Mouse (Mus musculus): ENCODE measurements around the gene Gm4450.
"Not testable (repeated sequence)": the region's sequence is repeated elsewhere in the genome, so short reads cannot be mapped to it uniquely, and the experiment has no call there.

- not testable (repeated sequence) for TF ChIP-seq CTCF, EP300 (IDR thresholded peaks at IDR 0.05; ENCODE audit: low read depth)
These were observed 14.1 kb upstream of the Gm4450 start for GRCm38 (mm10) chr3:98471057-98471456.

Measured in heart, postnatal 0 days (tissue).